Mouse (Mus musculus): ENCODE measurements around the gene Traf6. TPM values are rescaled to one million over a fixed set of nuclear protein-coding genes. Genes with fewer than 3 reads are reported as not detected.
"Not testable (repeated sequence)": the region's sequence is repeated elsewhere in the genome, so short reads cannot be mapped to it uniquely, and the experiment has no call there.

The Traf6 gene
- polyA plus RNA-seq, 1 experiment from 2014 or later, result 9.7 TPM

DNA sequence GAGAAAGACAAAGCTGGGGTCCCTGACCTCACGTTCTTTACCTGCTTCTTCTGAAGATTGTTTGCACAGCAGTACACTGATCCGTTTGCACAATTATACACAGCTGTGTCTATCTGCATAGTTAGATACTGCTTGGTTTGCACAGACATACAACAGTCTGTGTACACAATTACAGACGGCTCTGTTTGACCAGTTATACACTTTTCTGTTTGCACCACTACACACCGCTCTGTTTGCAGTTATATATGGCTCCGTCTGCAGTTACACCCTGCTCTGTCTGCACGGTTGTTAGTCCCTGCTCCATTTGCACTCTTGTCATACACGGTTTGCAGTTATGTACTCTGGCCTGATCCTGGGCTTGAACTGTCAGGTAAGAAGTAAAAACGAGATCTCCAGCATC is 63.4 kb downstream of the Traf6 start:
- Histone ChIP-seq H3K36me3 (ENCODE audit: control insufficient read depth, insufficient read depth) (no peaks in the 10 kb centered on the region), H3K27ac (ENCODE audit: low read length) (no peak overlapping the region), H3K4me3 (replicated peaks; ENCODE audit: low read length) (no peak overlapping the region), H3K4me1 (replicated peaks; ENCODE audit: control insufficient read depth, insufficient read depth, low read length) (no peaks in the 10 kb centered on the region), H3K9ac (replicated peaks; ENCODE audit: low read depth, low read length) (no peak overlapping the region), H3K27me3 (replicated peaks; ENCODE audit: control insufficient read depth, insufficient read depth, low read length) (no peaks in the 10 kb centered on the region), H3K9me3 (ENCODE audit: control insufficient read depth, low read length) (no peaks in the 10 kb centered on the region), H3K4me2 (ENCODE audit: low read length) (no peak overlapping the region)
- no peak for ATAC-seq
- 86% methylated on average over 8 of the region's 8 CpGs for WGBS

DNA sequence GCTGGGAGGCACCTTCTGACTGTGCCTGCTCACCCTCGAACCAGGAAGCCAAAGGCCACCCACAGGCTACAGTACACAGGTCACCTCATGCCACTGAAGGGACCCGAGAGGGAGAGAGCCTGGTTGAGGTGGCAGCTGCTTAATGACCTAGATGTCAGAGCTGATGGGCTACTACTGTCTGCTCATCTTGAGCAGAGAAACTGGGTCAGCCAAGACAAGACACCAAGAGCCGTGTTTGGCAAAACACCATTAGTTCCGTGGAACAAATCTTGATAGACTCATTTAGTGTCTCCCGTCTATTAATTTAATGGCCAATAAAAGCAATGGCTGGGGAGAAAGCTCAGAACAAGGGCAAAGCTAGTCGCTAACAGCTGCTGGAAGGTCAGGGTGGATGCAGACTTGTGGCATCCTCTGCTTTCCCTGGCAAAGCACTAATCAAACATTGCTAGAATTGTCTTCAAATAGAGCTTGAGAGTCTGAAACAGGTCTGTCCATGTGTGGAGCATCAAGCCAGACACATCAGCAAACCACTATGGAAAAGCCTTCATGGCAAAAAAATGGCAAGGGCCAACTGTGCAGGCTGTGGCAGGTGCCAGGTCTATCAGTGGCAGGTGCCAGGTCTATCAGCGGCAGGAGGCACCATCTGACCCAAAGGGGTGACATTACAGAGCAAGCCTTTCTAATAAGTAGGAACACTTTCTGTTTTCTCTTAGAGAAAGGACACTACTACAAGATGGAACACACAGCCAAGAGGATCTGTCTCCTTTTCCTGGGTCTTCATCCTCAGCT is 64.0 kb downstream of the Traf6 start:
- no peaks in the 10 kb centered on the region for H3K9me3 ChIP-seq (ENCODE audit: control insufficient read depth, low read length)
- H3K27me3 ChIP-seq (replicated peaks; ENCODE audit: control insufficient read depth, insufficient read depth, low read length), result no peaks in the 10 kb centered on the region
- no peak overlapping the region for H3K27ac ChIP-seq (ENCODE audit: low read length)
- no peaks in the 10 kb centered on the region for H3K36me3 ChIP-seq (ENCODE audit: control insufficient read depth, insufficient read depth)
- no peaks in the 10 kb centered on the region for H3K4me1 ChIP-seq (replicated peaks; ENCODE audit: control insufficient read depth, insufficient read depth, low read length)
- no peak overlapping the region for H3K4me3 ChIP-seq (replicated peaks; ENCODE audit: low read length)
- no peak overlapping the region for H3K9ac ChIP-seq (replicated peaks; ENCODE audit: low read depth, low read length)
- 88% methylated on average over 7 of the region's 7 CpGs for WGBS
- H3K4me2 ChIP-seq (ENCODE audit: low read length), result no peak overlapping the region
- ATAC-seq, result no peak

DNA sequence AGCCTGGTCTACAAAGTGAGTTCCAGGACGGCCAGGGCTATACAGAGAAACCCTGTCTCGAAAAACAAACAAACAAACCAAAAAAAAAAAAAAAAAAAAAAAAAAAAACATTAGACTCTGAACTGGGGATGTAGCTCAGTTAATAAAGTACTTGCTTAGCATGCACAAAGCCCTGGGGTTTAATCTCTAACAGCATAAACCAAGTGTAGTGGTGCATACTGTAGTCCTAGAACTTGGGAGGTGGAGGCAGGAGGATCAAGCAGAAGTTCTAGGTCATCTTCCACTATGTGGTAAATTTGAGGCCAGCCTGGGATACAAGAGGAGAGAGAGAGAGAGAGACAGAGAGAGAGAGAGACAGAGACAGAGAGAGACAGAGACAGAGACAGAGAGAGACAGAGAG is 67.4 kb downstream of the Traf6 start:
- not testable (repeated sequence) for H3K27ac ChIP-seq (ENCODE audit: low read length); H3K9me3 ChIP-seq (ENCODE audit: control insufficient read depth, low read length); H3K4me2 ChIP-seq (ENCODE audit: low read length); H3K4me1 ChIP-seq (replicated peaks; ENCODE audit: control insufficient read depth, insufficient read depth, low read length); ATAC-seq; H3K4me3 ChIP-seq (replicated peaks; ENCODE audit: low read length); H3K9ac ChIP-seq (replicated peaks; ENCODE audit: low read depth, low read length); H3K36me3 ChIP-seq (ENCODE audit: control insufficient read depth, insufficient read depth); H3K27me3 ChIP-seq (replicated peaks; ENCODE audit: control insufficient read depth, insufficient read depth, low read length)
- 86% methylated on average over 2 of the region's 2 CpGs for WGBS

DNA sequence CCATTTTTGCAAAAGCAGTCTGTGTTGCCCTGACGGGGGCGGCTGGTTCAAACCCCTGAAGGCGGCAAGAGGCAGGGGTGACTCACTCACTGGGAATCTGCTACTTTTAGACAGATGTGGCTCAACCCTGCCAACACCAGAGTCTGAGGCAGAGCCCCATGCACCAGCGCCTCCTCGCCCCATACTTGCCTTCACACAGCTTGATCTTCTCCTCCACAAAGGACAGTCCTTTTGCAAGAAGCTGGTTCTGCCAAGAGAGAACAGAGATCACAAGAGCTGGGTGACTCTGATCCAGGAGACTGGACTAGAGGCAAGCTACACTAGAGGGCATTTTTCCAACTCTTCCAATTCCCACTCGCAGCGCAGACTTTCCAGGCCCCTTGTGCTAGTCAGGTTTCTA is 68.3 kb downstream of the Traf6 start:
- 88% methylated on average over 7 of the region's 7 CpGs for WGBS
- ATAC-seq, result no peak
- Histone ChIP-seq H3K4me3 (replicated peaks; ENCODE audit: low read length) (no peak overlapping the region), H3K9ac (replicated peaks; ENCODE audit: low read depth, low read length) (no peak overlapping the region), H3K36me3 (ENCODE audit: control insufficient read depth, insufficient read depth) (no peaks in the 10 kb centered on the region), H3K4me2 (ENCODE audit: low read length) (no peak overlapping the region), H3K9me3 (ENCODE audit: control insufficient read depth, low read length) (no peaks in the 10 kb centered on the region), H3K4me1 (replicated peaks; ENCODE audit: control insufficient read depth, insufficient read depth, low read length) (no peaks in the 10 kb centered on the region), H3K27me3 (replicated peaks; ENCODE audit: control insufficient read depth, insufficient read depth, low read length) (no peaks in the 10 kb centered on the region), H3K27ac (ENCODE audit: low read length) (no peak overlapping the region)

Other genes starting within 250 kb of the Traf6 start
- not detected in 2 replicates for gene Rag2, start 53.7 kb upstream of the Traf6 start, polyA plus RNA-seq (2015; fragmentation: Nextera tagmentation; extraction: Ambion mirVana)
- gene Rag1, start 28.9 kb upstream of the Traf6 start, polyA plus RNA-seq (2015; fragmentation: Nextera tagmentation; extraction: Ambion mirVana), result 0.05 and 0.07 TPM in 2 replicates
- 44.1 and 44.4 TPM in 2 replicates for gene B230118H07Rik, start 28.9 kb upstream of the Traf6 start, polyA plus RNA-seq (2015; fragmentation: Nextera tagmentation; extraction: Ambion mirVana)
- gene Prr5l, start 204.6 kb downstream of the Traf6 start, polyA plus RNA-seq (2015; fragmentation: Nextera tagmentation; extraction: Ambion mirVana), result 5.5 and 6.6 TPM in 2 replicates
- gene Commd9, start 207.8 kb downstream of the Traf6 start, polyA plus RNA-seq (2015; fragmentation: Nextera tagmentation; extraction: Ambion mirVana), result 97.4 and 99.3 TPM in 2 replicates

All from forebrain, embryonic 16.5 days (tissue).